Mouse (Mus musculus) bone marrow, adult 2 months (tissue): ENCODE data around the gene Anxa3.

Experiments
- CTCF ChIP-seq: fragments of 200-500 bp; IDR thresholded peaks from 2 replicates; pipeline ENCODE4 v1.5.1; 2011; ENCODE audit warnings: low read length, control low read depth; ENCODE audit not compliant: control insufficient read depth, insufficient read depth
- POLR2A ChIP-seq: fragments of 200-500 bp; IDR thresholded peaks from 2 replicates; pipeline ENCODE4 v1.6.1; 2011; ENCODE audit warnings: low read depth, mild to moderate bottlenecking, control low read depth, low read length, borderline replicate concordance; ENCODE audit not compliant: control insufficient read depth

- TF ChIP-seq POLR2A (no peak), CTCF (no peak)
These were observed 9.4 kb upstream of the Anxa3 start for GRCm38 (mm10) chr5:96783506-96784288.
